Mouse (Mus musculus) small intestine, adult 10 weeks (tissue): ENCODE data around the gene Zfp873. TPM values are rescaled to one million over a fixed set of nuclear protein-coding genes. Genes with fewer than 3 reads are reported as not detected.

Experiments used
- polyA plus RNA-seq: library from polyadenylated mRNA; stranded (reverse); fragments of 350-450 nt; fragmentation: Illumina TruSeq; extraction: RNeasy Lipid Tissue Mini Kit (QIAGEN cat#74804); gene quantifications from one replicate; pipeline ENCODE4 v1.2.3, GENCODE M21; 2014; ENCODE audit warnings: low replicate concordance

Gene Zfp873
- polyA plus RNA-seq = 13.8 TPM

DNA sequence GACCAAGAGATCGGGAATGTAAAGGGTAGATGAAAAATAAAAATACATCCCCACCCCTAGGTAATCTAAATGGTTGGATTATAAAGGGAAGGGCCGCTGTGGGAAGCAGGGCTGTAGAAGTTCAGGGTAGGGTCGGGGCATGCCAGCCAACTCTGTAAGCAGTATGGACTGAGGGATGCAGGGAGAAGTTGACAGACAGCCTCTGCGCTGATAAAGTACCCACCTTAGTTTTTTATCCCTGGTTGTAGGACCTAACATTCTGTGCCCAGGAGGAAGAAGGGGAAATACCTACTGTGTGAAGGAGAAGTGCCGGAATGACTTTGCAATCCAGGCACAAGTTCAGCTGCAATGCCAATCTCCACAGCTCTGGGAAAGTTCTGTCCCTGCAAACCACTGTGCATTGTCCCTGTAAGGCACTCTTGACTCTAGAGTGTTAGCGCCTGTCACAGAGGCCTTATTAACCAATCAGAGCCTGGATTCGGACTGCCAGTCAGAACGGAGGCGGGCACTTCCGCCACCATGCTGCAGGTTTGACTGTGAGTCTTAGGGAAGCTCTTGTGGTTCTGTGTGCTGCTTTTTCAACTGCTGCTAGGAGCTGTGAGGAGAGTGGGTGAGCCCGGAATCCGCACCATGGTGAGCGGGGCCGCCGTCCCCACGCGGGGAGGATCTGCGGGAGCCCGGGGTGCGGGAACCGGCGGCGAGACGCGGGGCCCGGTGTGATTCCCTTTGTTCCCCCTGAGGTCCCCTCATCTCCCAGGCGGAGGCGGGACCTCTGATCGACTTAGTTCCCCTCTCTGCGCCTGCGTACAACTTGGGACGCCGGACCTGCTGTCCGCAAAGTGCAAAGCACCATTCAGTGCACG lies at the start of gene Zfp873:
TSS of gene Zfp873 (plus strand) at position 527 of the 863 bp plus-strand sequence.

DNA sequence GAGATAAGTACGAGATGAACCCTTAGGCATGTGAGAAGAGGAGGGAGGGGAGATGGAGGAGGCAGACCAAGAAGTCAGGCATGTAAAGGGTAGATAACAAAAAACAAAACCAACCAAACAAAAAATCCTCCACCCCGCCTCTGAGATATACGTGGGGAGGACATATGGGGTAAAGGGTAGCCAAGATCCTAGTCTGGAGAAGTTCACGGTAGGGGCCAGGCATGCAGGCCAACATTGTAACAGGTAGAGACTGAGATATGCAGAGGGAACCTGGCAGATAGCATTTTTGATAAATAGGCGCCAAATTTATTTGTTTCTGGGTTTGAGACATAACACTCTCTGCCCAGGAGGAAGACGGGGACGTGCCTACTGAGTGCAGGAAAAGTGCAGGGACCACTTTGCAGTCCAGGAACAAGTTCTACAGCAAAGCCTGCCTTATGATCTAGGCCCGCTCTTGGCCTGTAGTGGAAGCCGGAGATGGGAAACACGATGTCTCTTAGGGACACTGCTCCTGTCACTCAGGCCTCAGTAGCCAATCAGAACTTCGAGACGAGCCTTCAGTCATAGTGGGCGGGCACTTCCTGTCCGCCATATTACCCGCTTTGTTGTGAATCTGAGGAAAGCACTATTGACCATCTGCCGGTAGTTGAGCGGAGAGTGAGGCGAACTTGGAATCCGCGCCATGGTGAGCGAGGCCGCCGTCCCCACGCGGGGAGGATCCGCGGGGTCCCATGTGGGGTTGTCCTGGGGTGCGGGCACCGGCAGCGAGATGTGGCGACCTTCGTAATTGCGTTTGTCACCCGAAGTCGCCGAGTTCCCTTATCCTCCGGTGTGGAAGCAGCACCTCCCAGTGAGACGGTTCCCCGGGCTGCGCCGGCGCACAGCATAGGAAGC lies 35.1 kb downstream of the Zfp873 start, which contains the start of gene BC024063:
TSS of gene BC024063 (plus strand) at position 626 of the 894 bp plus-strand sequence.

Other genes with a start within 250 kb of the Zfp873 start
- gene Gm4767, start 235.9 kb upstream of the Zfp873 start, polyA plus RNA-seq = 3.7 TPM
- 25.4 TPM for gene Gm32687, start 184.2 kb upstream of the Zfp873 start, polyA plus RNA-seq
- gene Zfp781, start 117.6 kb upstream of the Zfp873 start, polyA plus RNA-seq = 3.4 TPM
- gene BC024063, start 35.2 kb downstream of the Zfp873 start, polyA plus RNA-seq = 8.8 TPM
- 13.0 TPM for gene AU041133, start 79.9 kb downstream of the Zfp873 start, polyA plus RNA-seq
- 26.2 TPM for gene Zfp938, start 193.2 kb downstream of the Zfp873 start, polyA plus RNA-seq